Comparison of ENCODE assay signal across 10 mouse cellular contexts in genomic region chr3:106001416-106002370, GRCm38 (mm10). TPM values are rescaled to one million over a fixed set of nuclear protein-coding genes. Genes with fewer than 3 reads are reported as not detected.
DNase-seq lines count a peak whose midpoint lies in the region; ATAC-seq and TF ChIP-seq lines count a peak whose summit lies in the region.
"Had no signal": no experiment of that assay in that cellular context is flagged by ENCODE, and none has a peak within 500 bp of the region (broad histone marks: within the 10 kb centered on the region; RNA-seq: fewer than 3 reads in every experiment).

No protein-coding gene starts in this region.

- H3K4me3 ChIP-seq in cortical plate, adult 2 months (ENCODE audit: insufficient read depth, low read length), result peak overlapping the region; percentile 21
- no peak overlapping the region for H3K4me3 ChIP-seq in heart, postnatal 0 days (ENCODE audit: low read depth, low read length)
- H3K4me3 ChIP-seq in liver, postnatal 0 days (ENCODE audit: low read depth, low read length), result no peak overlapping the region
- no peak overlapping the region for H3K4me3 ChIP-seq in neural tube, embryonic 12.5 days
- H3K4me3 ChIP-seq: heart, adult 2 months had no signal

- H3K36me3 ChIP-seq in heart, postnatal 0 days (replicated peaks; ENCODE audit: control insufficient read depth, insufficient read depth, low read length), result no peaks in the 10 kb centered on the region
- no peaks in the 10 kb centered on the region for H3K36me3 ChIP-seq in liver, postnatal 0 days (replicated peaks; ENCODE audit: insufficient read depth, low read length)
- H3K36me3 ChIP-seq in neural tube, embryonic 12.5 days, result no peaks in the 10 kb centered on the region

- TF ChIP-seq POLR2A in cortical plate, adult 2 months (IDR thresholded peaks at IDR 0.05; ENCODE audit: extremely low read depth, insufficient read depth, low read length), result no peak

- intact Hi-C loops in gastrocnemius, postnatal 36 days (cut with DNase I), result no loop called here

- 19% methylated on average over 17 of the region's 17 CpGs for WGBS in heart, postnatal 0 days
- WGBS in liver, postnatal 0 days (ENCODE audit: insufficient replicate concordance), result 20% methylated on average over 16 of the region's 17 CpGs
- 23% methylated on average over 17 of the region's 17 CpGs for WGBS in neural tube, embryonic 12.5 days

- no peaks in the 10 kb centered on the region for H3K4me1 ChIP-seq in cortical plate, adult 2 months (ENCODE audit: control insufficient read depth, insufficient read depth, low read length)
- no peaks in the 10 kb centered on the region for H3K4me1 ChIP-seq in heart, postnatal 0 days (ENCODE audit: control insufficient read depth, insufficient read depth)
- 0 out of 2 replicates have a peak, but pooled peaks cover 2% of the 10 kb centered on the region for H3K4me1 ChIP-seq in liver, postnatal 0 days (ENCODE audit: insufficient read depth)
- H3K4me1 ChIP-seq in neural tube, embryonic 12.5 days, result peaks cover 8% of the 10 kb centered on the region; the same call in 1 of the 2 replicates

- no peaks in the 10 kb centered on the region for H3K27me3 ChIP-seq in heart, postnatal 0 days (ENCODE audit: control insufficient read depth, insufficient read depth, low read length)
- no peaks in the 10 kb centered on the region for H3K27me3 ChIP-seq in liver, postnatal 0 days (ENCODE audit: insufficient read depth, low read length)
- no peaks in the 10 kb centered on the region for H3K27me3 ChIP-seq in neural tube, embryonic 12.5 days (replicated peaks)

- peak; percentile 3 for DNase-seq in gastrocnemius, adult 18-20 months (ENCODE audit: low spot score)
- no peak for DNase-seq in gastrocnemius, postnatal 36 days
- peak; percentile 47 for DNase-seq in heart, postnatal 0 days (ENCODE audit: low spot score)
- peak; percentile 34 to 66 for DNase-seq in kidney, postnatal 25 days
- peak; percentile 27 for DNase-seq in liver, postnatal 0 days
- peak; percentile 43 for DNase-seq in thymus, postnatal 14 days

- no peak overlapping the region for H3K27ac ChIP-seq in cortical plate, adult 2 months (ENCODE audit: insufficient read depth, low read length)
- H3K27ac ChIP-seq in heart, postnatal 0 days (ENCODE audit: low read depth), result no peak overlapping the region
- no peak overlapping the region for H3K27ac ChIP-seq in liver, postnatal 0 days (ENCODE audit: low read depth)
- H3K27ac ChIP-seq in neural tube, embryonic 12.5 days, result no peak overlapping the region
- H3K27ac ChIP-seq: heart, adult 2 months had no signal

- peak overlapping the region; percentile 27 for H3K4me2 ChIP-seq in heart, postnatal 0 days (ENCODE audit: low read depth, low read length)
- H3K4me2 ChIP-seq in liver, postnatal 0 days (ENCODE audit: low read depth, low read length), result no peak overlapping the region; the same call in 1 of the 2 replicates
- peak overlapping the region; percentile 49 for H3K4me2 ChIP-seq in neural tube, embryonic 12.5 days (replicated peaks)

- no peak for TF ChIP-seq CTCF in cortical plate, adult 2 months (IDR thresholded peaks at IDR 0.05; ENCODE audit: extremely low read depth, insufficient read depth, low read length)
- TF ChIP-seq CTCF in heart, postnatal 0 days (IDR thresholded peaks at IDR 0.05; ENCODE audit: low read depth), result no peak
- no peak for TF ChIP-seq CTCF in liver, postnatal 0 days (IDR thresholded peaks at IDR 0.05; ENCODE audit: low read depth)

- TF ChIP-seq EP300 in heart, postnatal 0 days (IDR thresholded peaks at IDR 0.05; ENCODE audit: low read depth), result no peak
- no peak for TF ChIP-seq EP300 in liver, postnatal 0 days (IDR thresholded peaks at IDR 0.05; ENCODE audit: low read depth)

- no peaks in the 10 kb centered on the region for H3K9me3 ChIP-seq in heart, postnatal 0 days (replicated peaks; ENCODE audit: control insufficient read depth, low read length)
- H3K9me3 ChIP-seq in liver, postnatal 0 days (ENCODE audit: low read length), result no peaks in the 10 kb centered on the region
- no peaks in the 10 kb centered on the region for H3K9me3 ChIP-seq in neural tube, embryonic 12.5 days

- ATAC-seq in heart, postnatal 0 days (ENCODE audit: insufficient read depth, low read depth), result no peak
- ATAC-seq in liver, postnatal 0 days, result peak; percentile 58
- peak; percentile 88 for ATAC-seq in neural tube, embryonic 12.5 days (ENCODE audit: low FRiP score, low read depth)

- no peak overlapping the region for H3K9ac ChIP-seq in heart, postnatal 0 days (replicated peaks; ENCODE audit: low read depth, low read length)
- H3K9ac ChIP-seq in liver, postnatal 0 days (replicated peaks), result no peak overlapping the region
- 0 out of 2 replicates have a peak overlapping the region, but pooled peaks have one; percentile 3 for H3K9ac ChIP-seq in neural tube, embryonic 12.5 days

RNA-seq across cellular contexts. Expression of gene Pifo, which starts 12.8 kb away (rescaled TPM):
- not detected for total RNA-seq in gastrocnemius, adult 18-20 months (2021)
- total RNA-seq in gastrocnemius, postnatal 36 days (2021), result not detected
- 0.38 and 1.5 TPM in 2 replicates for polyA plus RNA-seq in cortical plate, adult 2 months (2012; rRNA removed)
- not detected in 2 replicates for total RNA-seq in heart, postnatal 0 days (2014; rRNA removed; ENCODE audit: low replicate concordance)
- polyA plus RNA-seq in heart, postnatal 0 days (2015; fragmentation: Nextera tagmentation; extraction: Ambion mirVana), result 0.40 TPM in 1 of 2 replicates, not detected in the other
- not detected in 2 replicates for polyA plus RNA-seq in liver, postnatal 0 days (2015; fragmentation: Nextera tagmentation; extraction: Ambion mirVana)
- polyA plus RNA-seq in neural tube, embryonic 12.5 days (2016; fragmentation: Nextera tagmentation; extraction: Ambion mirVana), result 0.22 TPM in 1 of 2 replicates, not detected in the other
- total RNA-seq: heart, adult 2 months had no signal
- polyA plus RNA-seq: C2C12 had no signal

RNA-seq across cellular contexts. Expression of gene Ovgp1, which starts 28.2 kb away (rescaled TPM):
- total RNA-seq in gastrocnemius, adult 18-20 months (2021), result under 1 TPM; 0.68 to 0.85 TPM
- total RNA-seq in gastrocnemius, postnatal 36 days (2021), result under 1 TPM; 0.51 to 0.79 TPM
- 9.1 and 10.2 TPM in 2 replicates for polyA plus RNA-seq in cortical plate, adult 2 months (2012; rRNA removed)
- 0.57 and 0.70 TPM in 2 replicates for total RNA-seq in heart, postnatal 0 days (2014; rRNA removed; ENCODE audit: low replicate concordance)
- polyA plus RNA-seq in heart, postnatal 0 days (2015; fragmentation: Nextera tagmentation; extraction: Ambion mirVana), result 0.53 and 0.58 TPM in 2 replicates
- 0.28 and 0.40 TPM in 2 replicates for polyA plus RNA-seq in liver, postnatal 0 days (2015; fragmentation: Nextera tagmentation; extraction: Ambion mirVana)
- 2.6 and 3.1 TPM in 2 replicates for polyA plus RNA-seq in neural tube, embryonic 12.5 days (2016; fragmentation: Nextera tagmentation; extraction: Ambion mirVana)

RNA-seq across cellular contexts. Expression of gene Chil5, which starts 30.9 kb away (rescaled TPM):
- total RNA-seq in gastrocnemius, adult 18-20 months (2021), result not detected
- total RNA-seq in gastrocnemius, postnatal 36 days (2021), result not detected
- 0.19 TPM in 2 replicates for polyA plus RNA-seq in cortical plate, adult 2 months (2012; rRNA removed)
- total RNA-seq in heart, postnatal 0 days (2014; rRNA removed; ENCODE audit: low replicate concordance), result not detected in 2 replicates
- 0.15 TPM in 1 of 2 replicates, not detected in the other for polyA plus RNA-seq in heart, postnatal 0 days (2015; fragmentation: Nextera tagmentation; extraction: Ambion mirVana)
- polyA plus RNA-seq in liver, postnatal 0 days (2015; fragmentation: Nextera tagmentation; extraction: Ambion mirVana), result 0.33 and 0.38 TPM in 2 replicates
- not detected in 2 replicates for polyA plus RNA-seq in neural tube, embryonic 12.5 days (2016; fragmentation: Nextera tagmentation; extraction: Ambion mirVana)
- total RNA-seq: heart, adult 2 months had no signal
- polyA plus RNA-seq: C2C12 had no signal

RNA-seq across cellular contexts. Expression of gene Atp5f1, which starts 41.8 kb away (rescaled TPM):
- 100 to 1,000 TPM; 591 to 642 TPM for total RNA-seq in gastrocnemius, adult 18-20 months (2021)
- total RNA-seq in gastrocnemius, postnatal 36 days (2021), result 100 to 1,000 TPM; 614 to 667 TPM
- polyA plus RNA-seq in cortical plate, adult 2 months (2012; rRNA removed), result 303 and 309 TPM in 2 replicates
- total RNA-seq in heart, postnatal 0 days (2014; rRNA removed; ENCODE audit: low replicate concordance), result 751 and 784 TPM in 2 replicates
- 1,577 and 1,647 TPM in 2 replicates for polyA plus RNA-seq in heart, postnatal 0 days (2015; fragmentation: Nextera tagmentation; extraction: Ambion mirVana)
- polyA plus RNA-seq in liver, postnatal 0 days (2015; fragmentation: Nextera tagmentation; extraction: Ambion mirVana), result 436 and 461 TPM in 2 replicates
- polyA plus RNA-seq in neural tube, embryonic 12.5 days (2016; fragmentation: Nextera tagmentation; extraction: Ambion mirVana), result 518 and 558 TPM in 2 replicates

RNA-seq across cellular contexts. Expression of gene Wdr77, which starts 42.5 kb away (rescaled TPM):
- total RNA-seq in gastrocnemius, adult 18-20 months (2021), result 10 to 100 TPM; 26.3 to 29.4 TPM
- 10 to 100 TPM; 26.9 to 29.3 TPM for total RNA-seq in gastrocnemius, postnatal 36 days (2021)
- polyA plus RNA-seq in cortical plate, adult 2 months (2012; rRNA removed), result 43.1 and 47.0 TPM in 2 replicates
- total RNA-seq in heart, postnatal 0 days (2014; rRNA removed; ENCODE audit: low replicate concordance), result 54.8 and 63.0 TPM in 2 replicates
- 57.5 and 63.1 TPM in 2 replicates for polyA plus RNA-seq in heart, postnatal 0 days (2015; fragmentation: Nextera tagmentation; extraction: Ambion mirVana)
- 28.9 and 32.4 TPM in 2 replicates for polyA plus RNA-seq in liver, postnatal 0 days (2015; fragmentation: Nextera tagmentation; extraction: Ambion mirVana)
- 99.3 and 102 TPM in 2 replicates for polyA plus RNA-seq in neural tube, embryonic 12.5 days (2016; fragmentation: Nextera tagmentation; extraction: Ambion mirVana)

Comparison
In these comparisons a context has a peak if more than half of its experiments do, and no peak if none do; other contexts are left out.
1. DNase-seq: peak in gastrocnemius, adult 18-20 months (single experiment), heart, postnatal 0 days (single experiment), kidney, postnatal 25 days (2 of 2), liver, postnatal 0 days (single experiment) and thymus, postnatal 14 days (single experiment); none in gastrocnemius, postnatal 36 days (0 of 2).